Mouse (Mus musculus) telencephalon, adult 2 months (tissue): ENCODE results near the gene Tex14.

Source experiments
- DNase-seq: peaks from one replicate; pipeline ENCODE4 v3.0.0-alpha.2; 2011; ENCODE audit warnings: low read depth, low spot score

Tex14 gene

GRCm38 (mm10) chr11:87568255-87568953 is 163.5 kb downstream of the Tex14 start, which contains the start of gene Sept4:
Gene Sept4, plus strand, starts transcription at chr11:87568903.
- DNase-seq: no peak

GRCm38 (mm10) chr11:87570743-87571142 is 165.9 kb downstream of the Tex14 start:
- no peak for DNase-seq

GRCm38 (mm10) chr11:87571361-87571950 is 166.6 kb downstream of the Tex14 start:
- DNase-seq: no peak

- DNase-seq: no peak
These were observed 168.9 kb downstream of the Tex14 start for GRCm38 (mm10) chr11:87573751-87574150.

- DNase-seq: no peak
These were observed 169.8 kb downstream of the Tex14 start for GRCm38 (mm10) chr11:87574520-87575180.

- no peak for DNase-seq
These were observed 172.9 kb downstream of the Tex14 start for GRCm38 (mm10) chr11:87577601-87578248.

GRCm38 (mm10) chr11:87578249-87578962 is 173.5 kb downstream of the Tex14 start:
- no peak for DNase-seq

GRCm38 (mm10) chr11:87578963-87579601 is 174.2 kb downstream of the Tex14 start:
- no peak for DNase-seq

GRCm38 (mm10) chr11:87579713-87580112 is 174.8 kb downstream of the Tex14 start:
- no peak for DNase-seq

GRCm38 (mm10) chr11:87580543-87581085 is 175.7 kb downstream of the Tex14 start:
- no peak for DNase-seq

- no peak for DNase-seq
These were observed 176.4 kb downstream of the Tex14 start for GRCm38 (mm10) chr11:87581161-87581865.

- DNase-seq: no peak
These were observed 177.3 kb downstream of the Tex14 start for GRCm38 (mm10) chr11:87581933-87582710.

GRCm38 (mm10) chr11:87583291-87584034 is 178.6 kb downstream of the Tex14 start:
- DNase-seq: no peak

- no peak for DNase-seq
These were observed 180.0 kb downstream of the Tex14 start for GRCm38 (mm10) chr11:87584711-87585505.

- no peak for DNase-seq
These were observed 182.5 kb downstream of the Tex14 start for GRCm38 (mm10) chr11:87587211-87587874.

- no peak for DNase-seq
These were observed 184.7 kb downstream of the Tex14 start for GRCm38 (mm10) chr11:87589605-87590004.

GRCm38 (mm10) chr11:87590841-87591525 is 186.1 kb downstream of the Tex14 start:
- no peak for DNase-seq
